Mouse (Mus musculus): ENCODE results near the gene Gm7534. TPM values are rescaled to one million over a fixed set of nuclear protein-coding genes. Genes with fewer than 3 reads are reported as not detected.

Gm7534 gene
- polyA plus RNA-seq (2015; fragmentation: Nextera tagmentation; extraction: Ambion mirVana), result not detected in 2 replicates

GRCm38 (mm10) chr4:134202904-134203303 is at the start of gene Gm7534:
Gene Gm7534 (minus strand): TSS chr4:134203004.
- Histone ChIP-seq H3K9me3 (no peaks in the 10 kb centered on the region), H3K36me3 (no peaks in the 10 kb centered on the region), H3K4me3 (replicated peaks) (no peak within 1 kb of the TSS), H3K4me1 (replicated peaks) (no peaks in the 10 kb centered on the region), H3K4me2 (replicated peaks) (no peak within 1 kb of the TSS), H3K27me3 (replicated peaks) (no peaks in the 10 kb centered on the region), H3K27ac (no peak within 1 kb of the TSS), H3K9ac (no peak within 1 kb of the TSS)
- no peak for ATAC-seq
- WGBS, result 93% methylated on average over 4 of the region's 4 CpGs

- Histone ChIP-seq H3K27me3 (replicated peaks) (peaks cover 59% of the 10 kb centered on the region), H3K27ac (no peak overlapping the region), H3K4me1 (replicated peaks) (peaks cover 51% of the 10 kb centered on the region), H3K4me3 (replicated peaks) (peak overlapping the region; percentile 50), H3K36me3 (no peaks in the 10 kb centered on the region), H3K9ac (peak overlapping the region; percentile 34), H3K4me2 (replicated peaks) (peak overlapping the region; percentile 98), H3K9me3 (no peaks in the 10 kb centered on the region)
- WGBS, result 16% methylated on average over 22 of the region's 22 CpGs
- ATAC-seq, result no peak
These were observed 49.5 kb upstream of the Gm7534 start for GRCm38 (mm10) chr4:134252131-134252910.

GRCm38 (mm10) chr4:134251241-134252130 is 48.7 kb upstream of the Gm7534 start:
- 2% methylated on average over 91 of the region's 91 CpGs for WGBS
- H3K27ac ChIP-seq, result no peak overlapping the region
- H3K4me3 ChIP-seq (replicated peaks), result peak overlapping the region; percentile 50
- H3K36me3 ChIP-seq, result no peaks in the 10 kb centered on the region
- ATAC-seq, result 0 out of 2 replicates have a peak, but pooled peaks have one; percentile 18
- peaks cover 59% of the 10 kb centered on the region for H3K27me3 ChIP-seq (replicated peaks)
- peak overlapping the region; percentile 34 for H3K9ac ChIP-seq
- H3K4me2 ChIP-seq (replicated peaks), result peak overlapping the region; percentile 98
- peaks cover 48% of the 10 kb centered on the region for H3K4me1 ChIP-seq (replicated peaks)
- no peaks in the 10 kb centered on the region for H3K9me3 ChIP-seq

DNA sequence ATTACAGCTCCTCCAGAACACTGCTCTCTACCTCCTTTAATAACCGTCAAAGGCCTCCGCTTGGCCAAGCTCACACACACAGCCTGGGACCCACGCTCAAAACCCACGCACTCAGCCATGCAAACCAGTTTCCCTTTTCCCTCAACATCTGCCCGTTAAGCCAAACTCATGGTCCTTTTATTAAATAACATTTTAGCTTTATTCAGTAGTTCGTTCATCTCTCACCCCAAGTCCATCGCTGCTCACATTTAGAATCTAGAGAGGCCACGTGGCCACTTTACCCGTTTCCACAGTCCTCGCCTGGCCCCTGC is 48.1 kb upstream of the Gm7534 start:
- H3K27me3 ChIP-seq (replicated peaks), result peaks cover 59% of the 10 kb centered on the region
- no peak overlapping the region for H3K27ac ChIP-seq
- no peak for ATAC-seq
- peak overlapping the region; percentile 50 for H3K4me3 ChIP-seq (replicated peaks)
- 22% methylated on average over 10 of the region's 10 CpGs for WGBS
- H3K9ac ChIP-seq, result peak overlapping the region; percentile 34
- H3K9me3 ChIP-seq, result no peaks in the 10 kb centered on the region
- H3K36me3 ChIP-seq, result no peaks in the 10 kb centered on the region
- H3K4me2 ChIP-seq (replicated peaks), result peak overlapping the region; percentile 98
- peaks cover 48% of the 10 kb centered on the region for H3K4me1 ChIP-seq (replicated peaks)

DNA sequence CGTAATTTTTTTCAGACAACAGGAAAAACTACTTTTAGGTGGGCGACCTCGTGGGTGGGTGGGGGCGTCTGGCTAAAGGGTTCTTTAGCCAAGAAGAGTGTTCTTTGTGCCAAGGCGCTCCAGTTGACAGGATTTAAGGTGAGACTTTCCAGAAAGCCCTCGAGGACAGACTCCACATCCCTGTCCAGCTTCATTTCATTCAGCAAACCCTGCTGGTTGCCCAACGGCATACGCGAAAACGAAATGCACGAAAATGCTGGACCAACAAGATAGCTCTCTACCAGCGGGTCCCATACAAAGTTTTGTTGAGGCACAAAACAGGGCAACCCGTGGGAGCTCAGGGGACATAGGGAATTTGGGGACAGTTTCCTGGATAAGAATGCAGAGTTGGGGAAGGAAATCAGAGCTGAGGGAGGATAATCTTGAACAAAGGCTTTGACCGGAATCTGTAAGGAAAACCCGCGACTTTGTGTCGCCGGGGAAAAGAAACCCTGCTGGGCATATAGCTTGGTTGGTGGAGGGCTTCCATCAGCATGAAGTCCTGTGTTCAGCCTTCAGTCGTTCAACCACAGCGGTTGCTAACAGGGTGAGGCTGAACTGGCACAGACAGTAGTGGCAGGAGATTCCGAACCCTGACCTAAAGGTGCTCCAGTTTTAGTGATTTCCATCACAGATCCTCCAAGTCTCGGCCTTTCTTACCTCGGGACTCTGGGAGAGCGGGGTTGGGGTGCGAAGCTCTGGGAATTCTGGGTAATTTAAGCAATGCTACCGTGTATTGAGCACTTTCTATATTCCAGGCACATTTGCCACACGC is 47.5 kb upstream of the Gm7534 start:
- H3K27ac ChIP-seq, result no peak overlapping the region
- no peak for ATAC-seq
- peak overlapping the region; percentile 50 for H3K4me3 ChIP-seq (replicated peaks)
- peak overlapping the region; percentile 40; the same call in 1 of the 2 replicates for H3K9ac ChIP-seq
- H3K27me3 ChIP-seq (replicated peaks), result peaks cover 59% of the 10 kb centered on the region
- no peaks in the 10 kb centered on the region for H3K36me3 ChIP-seq
- 25% methylated on average over 27 of the region's 27 CpGs for WGBS
- H3K4me2 ChIP-seq (replicated peaks), result peak overlapping the region; percentile 98
- H3K4me1 ChIP-seq (replicated peaks), result peaks cover 45% of the 10 kb centered on the region
- no peaks in the 10 kb centered on the region for H3K9me3 ChIP-seq

DNA sequence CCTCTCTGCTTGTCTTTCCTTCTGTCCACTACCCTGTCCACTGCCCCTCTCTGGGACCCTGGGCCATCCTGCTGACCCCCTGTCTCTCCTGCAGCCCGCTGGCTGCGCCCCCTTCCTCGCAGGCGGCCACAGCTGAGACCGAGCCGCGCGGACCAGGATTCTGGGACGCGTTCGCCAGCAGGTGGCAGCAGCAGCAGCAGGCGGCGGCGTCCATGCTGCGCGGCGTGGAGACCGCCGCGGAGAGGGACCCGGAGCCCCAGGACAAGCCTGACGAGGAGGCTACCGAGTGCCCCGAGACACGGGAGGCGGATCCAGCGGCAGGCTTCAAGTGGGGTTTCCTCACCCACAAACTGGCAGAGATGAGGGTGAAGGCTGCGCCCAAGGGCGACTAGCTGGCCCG is 46.8 kb upstream of the Gm7534 start:
- WGBS, result 1% methylated on average over 30 of the region's 30 CpGs
- Histone ChIP-seq H3K27me3 (replicated peaks) (peaks cover 59% of the 10 kb centered on the region), H3K9ac (peak overlapping the region; percentile 40; the same call in 1 of the 2 replicates), H3K27ac (no peak overlapping the region), H3K4me2 (replicated peaks) (peak overlapping the region; percentile 98), H3K36me3 (no peaks in the 10 kb centered on the region), H3K9me3 (no peaks in the 10 kb centered on the region), H3K4me3 (replicated peaks) (peak overlapping the region; percentile 36), H3K4me1 (replicated peaks) (peaks cover 43% of the 10 kb centered on the region)
- ATAC-seq, result peak; percentile 55; the same call in 1 of the 2 replicates

DNA sequence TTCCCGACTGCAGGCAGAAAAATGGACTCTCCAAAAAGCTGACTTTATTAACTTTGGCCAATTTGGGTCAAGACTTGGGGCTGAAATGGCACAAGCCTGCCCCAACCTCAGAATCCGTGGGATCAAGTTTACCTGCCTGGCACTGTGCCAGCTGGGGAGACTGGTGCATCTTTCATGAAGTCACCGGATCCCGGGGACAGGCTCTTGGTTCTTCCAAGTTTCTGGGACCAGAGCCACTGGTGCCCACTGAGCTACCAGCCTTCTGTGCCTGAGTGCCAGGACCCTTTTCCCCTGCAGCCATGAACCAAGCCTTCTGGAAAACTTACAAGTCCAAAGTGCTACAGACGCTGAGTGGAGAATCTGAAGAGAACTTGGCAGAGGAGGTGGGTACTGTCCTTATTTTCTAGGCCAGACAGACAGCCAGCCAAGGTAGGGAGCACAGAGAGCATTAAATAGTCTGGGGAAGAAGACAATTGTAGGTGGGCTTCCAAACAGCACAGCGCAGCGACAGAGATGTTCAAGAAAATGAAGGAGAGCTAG is 44.0 kb upstream of the Gm7534 start, which contains the start of gene Gm30191:
Gene Gm30191, plus strand, starts transcription at position 217 of the 540 bp plus-strand sequence.
- Histone ChIP-seq H3K36me3 (no peaks in the 10 kb centered on the region), H3K27ac (no peak within 1 kb of the TSS), H3K4me2 (replicated peaks) (peak within 1 kb of the TSS; percentile 84), H3K4me3 (replicated peaks) (peak within 1 kb of the TSS; percentile 74), H3K4me1 (replicated peaks) (peaks cover 37% of the 10 kb centered on the region), H3K27me3 (replicated peaks) (peaks cover 37% of the 10 kb centered on the region), H3K9ac (peak within 1 kb of the TSS; percentile 78; the same call in 1 of the 2 replicates), H3K9me3 (no peaks in the 10 kb centered on the region)
- 73% methylated on average over 7 of the region's 7 CpGs for whole genome bisulfite sequencing
- ATAC-seq, result no peak

DNA sequence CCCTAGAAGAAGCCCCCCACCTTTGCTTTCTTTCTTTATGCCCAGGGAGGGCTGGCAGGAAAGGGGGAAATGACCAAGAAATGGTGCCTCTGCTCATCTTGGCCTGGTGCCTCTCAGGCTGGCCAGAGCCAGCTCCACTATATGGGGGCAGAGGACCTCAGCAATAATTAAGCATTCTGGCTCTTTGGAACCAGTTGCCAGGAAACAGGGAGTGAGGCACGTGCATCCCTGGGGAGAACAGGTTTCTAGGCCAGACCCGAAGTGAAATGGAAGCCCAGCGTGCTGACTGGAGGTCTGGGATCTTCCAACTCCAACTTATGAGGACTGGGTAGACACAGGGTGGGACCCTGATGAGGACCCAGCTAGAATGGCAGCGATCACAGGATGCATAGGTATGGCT is 43.5 kb upstream of the Gm7534 start:
- Histone ChIP-seq H3K4me3 (replicated peaks) (no peak overlapping the region), H3K9ac (no peak overlapping the region), H3K27me3 (replicated peaks) (peaks cover 32% of the 10 kb centered on the region), H3K4me1 (replicated peaks) (peaks cover 31% of the 10 kb centered on the region), H3K27ac (no peak overlapping the region), H3K36me3 (no peaks in the 10 kb centered on the region), H3K9me3 (no peaks in the 10 kb centered on the region), H3K4me2 (replicated peaks) (no peak overlapping the region)
- WGBS, result 43% methylated on average over 4 of the region's 4 CpGs
- ATAC-seq, result no peak

DNA sequence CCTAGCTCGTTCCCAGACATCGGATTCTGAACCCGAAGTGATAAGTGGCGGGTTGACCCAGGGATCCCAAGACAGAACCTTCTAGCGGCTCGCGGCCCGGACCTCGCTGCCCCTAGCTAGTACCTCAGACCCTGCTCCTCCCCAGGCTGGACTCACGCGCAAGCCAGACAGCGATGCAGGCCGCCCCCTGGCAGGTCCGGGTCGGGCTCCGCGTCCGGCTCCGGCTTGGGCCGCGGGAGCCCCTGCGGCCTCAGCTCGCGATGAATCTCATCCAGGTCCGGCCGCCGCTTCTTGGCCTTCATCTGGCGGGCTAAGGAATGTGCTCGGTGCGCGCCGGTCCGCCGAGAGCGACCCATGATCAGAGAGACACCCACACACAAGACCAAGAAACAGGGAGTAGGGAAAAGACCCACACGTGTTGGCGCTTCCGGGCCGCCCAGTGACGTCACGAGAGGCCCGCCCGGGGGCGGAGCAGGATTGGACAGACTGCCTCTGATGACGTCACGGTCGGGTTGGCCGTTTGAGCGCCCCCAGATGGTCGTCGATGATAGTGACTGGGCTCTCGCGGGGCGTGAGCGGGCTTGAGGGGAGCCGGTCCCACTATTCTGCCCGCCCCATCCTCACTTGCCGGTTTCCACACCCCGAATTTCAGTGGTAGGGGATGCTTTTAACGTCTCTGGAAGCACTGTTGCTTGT is 42.5 kb upstream of the Gm7534 start, which contains the start of gene Zfp593:
Gene Zfp593, minus strand, starts transcription at position 445 of the 696 bp plus-strand sequence.
- Histone ChIP-seq H3K4me1 (replicated peaks) (peaks cover 22% of the 10 kb centered on the region), H3K36me3 (no peaks in the 10 kb centered on the region), H3K4me2 (replicated peaks) (peak within 1 kb of the TSS; percentile 84), H3K9me3 (no peaks in the 10 kb centered on the region), H3K4me3 (replicated peaks) (peak within 1 kb of the TSS; percentile 74), H3K27me3 (replicated peaks) (peaks cover 22% of the 10 kb centered on the region), H3K27ac (no peak within 1 kb of the TSS), H3K9ac (peak within 1 kb of the TSS; percentile 78)
- peak; percentile 88 for ATAC-seq
- under 1% methylated on average over 60 of the region's 60 CpGs for WGBS

DNA sequence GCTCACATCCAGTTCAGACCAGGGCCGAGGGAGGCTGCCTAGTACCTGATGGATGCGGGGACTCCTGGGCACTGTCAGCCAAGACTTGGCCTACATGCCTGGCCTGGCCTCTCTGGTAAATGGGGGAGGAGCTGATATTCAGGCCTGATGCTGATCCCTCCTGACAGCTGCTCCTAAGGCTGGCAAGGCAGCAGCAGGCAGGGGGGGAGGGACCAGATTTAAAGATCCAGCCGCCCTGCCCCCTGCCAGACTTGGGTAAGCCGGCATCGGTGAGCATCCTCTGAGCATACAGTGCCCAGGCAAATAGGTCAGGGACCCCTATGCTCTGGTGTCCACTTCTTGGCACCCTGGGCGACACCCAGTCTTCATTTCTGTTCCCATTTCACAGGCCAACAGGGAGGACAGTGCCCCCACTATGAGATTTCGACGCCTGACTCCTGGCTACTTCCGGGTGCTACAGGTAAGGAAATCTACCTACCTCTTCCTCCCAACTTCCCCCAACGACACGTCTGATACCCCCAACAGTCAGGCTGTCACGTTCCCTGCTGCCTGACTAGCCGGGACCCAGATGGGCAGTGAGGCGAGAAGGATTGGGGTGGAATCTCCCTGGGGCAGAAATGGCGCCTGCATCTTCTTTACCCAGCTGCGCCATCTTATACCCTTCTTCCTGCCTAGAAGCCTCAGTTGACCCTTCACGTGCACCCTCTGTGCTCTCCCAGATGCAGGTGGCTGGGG is 40.9 kb upstream of the Gm7534 start, which contains the start of gene E130218I03Rik:
Gene E130218I03Rik, plus strand, starts transcription at position 147 of the 735 bp plus-strand sequence.
- H3K27me3 ChIP-seq (replicated peaks), result peaks cover 12% of the 10 kb centered on the region
- no peaks in the 10 kb centered on the region for H3K9me3 ChIP-seq
- H3K4me1 ChIP-seq (replicated peaks), result peaks cover 13% of the 10 kb centered on the region
- peak within 1 kb of the TSS; percentile 78; the same call in 1 of the 2 replicates for H3K9ac ChIP-seq
- 94% methylated on average over 17 of the region's 17 CpGs for WGBS
- H3K4me2 ChIP-seq (replicated peaks), result peak within 1 kb of the TSS; percentile 84
- peak within 1 kb of the TSS; percentile 74 for H3K4me3 ChIP-seq (replicated peaks)
- ATAC-seq, result no peak
- no peaks in the 10 kb centered on the region for H3K36me3 ChIP-seq
- H3K27ac ChIP-seq, result no peak within 1 kb of the TSS

All from intestine, embryonic 15.5 days (tissue).